Mouse (Mus musculus) liver, embryonic 13.5 days (tissue): ENCODE data around the gene March5. TPM values are rescaled to one million over a fixed set of nuclear protein-coding genes. Genes with fewer than 3 reads are reported as not detected.

Experiments
- ATAC-seq: fragments of 200-750 bp; cut with Nextera tagmentation; 2 replicates; pipeline ENCODE4 v1.8.0; 2017; ENCODE audit warnings: low read depth, mild to moderate bottlenecking, moderate number of reproducible peaks, moderate library complexity
- DNase-seq: peaks from one replicate; pipeline ENCODE4 v3.0.0; 2022
- H3K27ac ChIP-seq: fragments of 300-500 bp; sonication (generic); 2 replicates; pipeline ENCODE4 v1.5.1; 2015; ENCODE audit warnings: moderate library complexity, mild to moderate bottlenecking, inconsistent platforms
- H3K27me3 ChIP-seq: fragments of 300-500 bp; sonication (generic); 2 replicates; pipeline ENCODE4 v1.6.1; 2015; ENCODE audit warnings: mild to moderate bottlenecking, inconsistent platforms
- H3K36me3 ChIP-seq: fragments of 300-500 bp; sonication (generic); 2 replicates; pipeline ENCODE4 v1.6.1; 2015; ENCODE audit warnings: mild to moderate bottlenecking, inconsistent platforms
- H3K4me1 ChIP-seq: fragments of 300-500 bp; sonication (generic); replicated peaks from 2 replicates; pipeline ENCODE4 v1.6.1; 2015; ENCODE audit warnings: inconsistent platforms
- H3K4me2 ChIP-seq: fragments of 300-500 bp; sonication (generic); 2 replicates; pipeline ENCODE4 v1.6.1; 2015; ENCODE audit warnings: inconsistent platforms, mild to moderate bottlenecking, moderate library complexity
- H3K4me3 ChIP-seq: fragments of 300-500 bp; sonication (generic); replicated peaks from 2 replicates; pipeline ENCODE4 v1.5.1; 2015; ENCODE audit warnings: mild to moderate bottlenecking, inconsistent platforms
- H3K9ac ChIP-seq: fragments of 300-500 bp; sonication (generic); 2 replicates; pipeline ENCODE4 v1.6.1; 2015; ENCODE audit warnings: mild to moderate bottlenecking, inconsistent platforms
- H3K9me3 ChIP-seq: fragments of 300-500 bp; sonication (generic); replicated peaks from 2 replicates; pipeline ENCODE4 v1.6.1; 2016; ENCODE audit warnings: inconsistent platforms
- WGBS: fragments of 180-500 bp; shearing (Covaris S2); methylation state at CpG from one replicate; pipeline ENCODE4 v1.1.7; 2015; ENCODE audit not compliant: insufficient replicate concordance; 5-methylcytosine and 5-hydroxymethylcytosine counted together
- polyA plus RNA-seq: library from polyadenylated mRNA; unstranded; fragments of >200 nt; fragmentation: Nextera tagmentation; extraction: Ambion mirVana; gene quantifications from 2 replicates; pipeline ENCODE4 v1.2.1, GENCODE M21; 2015

Gene March5
- 147 and 159 TPM in 2 replicates for polyA plus RNA-seq

DNA sequence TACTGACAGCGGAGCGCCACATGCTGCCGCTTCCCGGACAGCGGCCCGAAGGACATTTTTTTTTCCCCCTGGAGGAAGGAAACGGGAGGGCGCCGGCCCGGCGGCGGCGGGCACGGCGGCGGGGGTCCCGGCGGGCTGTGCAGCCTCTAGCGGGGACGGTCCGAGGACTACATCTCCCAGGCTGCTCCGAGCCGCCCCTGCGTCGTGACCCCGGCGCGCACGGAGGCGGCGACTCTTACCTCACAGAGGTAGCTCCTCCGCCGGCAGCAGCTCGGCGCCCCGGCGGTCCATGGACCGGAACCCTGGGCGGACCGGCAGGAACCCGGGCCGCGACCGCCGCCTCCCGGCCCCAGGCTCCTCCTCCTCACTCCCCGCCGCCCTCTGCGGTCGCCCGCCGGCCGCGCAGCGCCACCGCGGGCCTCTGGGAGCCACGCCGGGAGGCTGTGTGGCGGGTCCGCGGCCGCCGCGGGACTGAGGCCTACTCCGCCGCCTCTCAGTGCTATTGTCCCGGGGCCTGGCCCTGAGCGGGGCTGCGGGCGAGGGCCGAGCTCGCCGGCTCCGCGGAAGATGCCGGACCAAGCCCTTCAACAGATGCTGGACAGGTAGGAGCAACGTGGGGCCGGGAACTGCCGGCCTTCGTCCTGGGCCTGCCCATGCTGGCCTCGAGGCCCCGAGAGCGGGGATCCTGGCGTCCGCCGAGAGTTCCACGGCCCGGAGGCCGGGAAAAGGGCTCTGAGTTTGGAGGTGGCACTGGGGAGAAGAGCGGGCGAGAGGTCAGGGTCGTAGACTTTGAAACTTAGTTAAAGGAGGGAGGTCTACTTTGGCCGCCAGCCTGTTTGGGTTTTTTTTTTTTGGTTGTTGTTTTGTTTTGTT is at the start of gene March5:
TSS of gene March5 (plus strand) at position 241 of the 873 bp plus-strand sequence.
- Histone ChIP-seq H3K27me3 (no peaks in the 10 kb centered on the region), H3K4me3 (peak within 1 kb of the TSS; percentile 98), H3K4me1 (peaks cover 69% of the 10 kb centered on the region), H3K9ac (peak within 1 kb of the TSS; percentile 100), H3K9me3 (no peaks in the 10 kb centered on the region), H3K4me2 (peak within 1 kb of the TSS; percentile 83), H3K36me3 (peaks cover 26% of the 10 kb centered on the region), H3K27ac (peak within 1 kb of the TSS; percentile 98)
- ATAC-seq (peak; percentile 92), DNase-seq (peak; percentile 81)
- WGBS: under 1% methylated on average over 80 of the region's 94 CpGs

- ATAC-seq: no peak
- Histone ChIP-seq H3K9ac (no peak overlapping the region), H3K27me3 (peaks cover 60% of the 10 kb centered on the region), H3K9me3 (no peaks in the 10 kb centered on the region), H3K27ac (no peak overlapping the region), H3K4me2 (0 out of 2 replicates have a peak overlapping the region, but pooled peaks have one; percentile 2), H3K4me3 (no peak overlapping the region), H3K4me1 (peaks cover 37% of the 10 kb centered on the region), H3K36me3 (peaks cover 10% of the 10 kb centered on the region)
- no peak for DNase-seq
- 46% methylated on average over 1 of the region's 1 CpGs for WGBS
Measured at GRCm38 (mm10) chr19:37172096-37172495, 35.2 kb upstream of the March5 start.

DNA sequence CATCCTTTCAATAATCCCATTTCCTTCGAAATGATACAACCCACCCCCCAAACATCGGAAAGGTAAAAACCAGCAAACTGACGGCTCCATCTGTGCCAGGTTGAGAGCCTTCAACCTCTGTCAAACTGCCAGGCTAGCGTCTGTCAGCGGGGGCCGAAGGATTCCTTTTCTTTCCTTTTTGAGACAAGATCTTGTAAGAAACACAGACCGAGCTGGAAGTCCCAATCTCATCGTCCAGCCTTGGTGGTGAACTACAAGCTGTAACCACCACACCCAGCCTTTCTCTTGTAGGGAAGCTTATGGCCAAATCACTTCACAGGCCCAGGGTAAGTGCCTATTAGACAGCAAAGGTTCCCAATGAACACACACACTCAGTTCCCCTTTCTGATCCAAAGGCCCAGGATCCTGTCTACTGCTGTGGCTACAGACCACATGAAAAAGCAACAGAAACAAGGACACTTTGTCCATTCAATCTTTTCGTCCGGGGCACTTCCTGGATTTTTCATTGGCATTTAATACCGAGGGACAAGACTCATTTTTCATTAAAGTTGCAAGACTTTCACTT is 34.7 kb upstream of the March5 start:
- peaks cover 38% of the 10 kb centered on the region for H3K4me1 ChIP-seq
- no peak for DNase-seq
- 0 out of 2 replicates have a peak overlapping the region, but pooled peaks have one; percentile 2 for H3K4me2 ChIP-seq
- ATAC-seq: no peak
- H3K36me3 ChIP-seq: peaks cover 10% of the 10 kb centered on the region
- H3K4me3 ChIP-seq: no peak overlapping the region; the same call in 1 of the 2 replicates
- H3K9ac ChIP-seq: no peak overlapping the region
- H3K27me3 ChIP-seq: peaks cover 62% of the 10 kb centered on the region
- H3K27ac ChIP-seq: no peak overlapping the region
- H3K9me3 ChIP-seq: no peaks in the 10 kb centered on the region
- 69% methylated on average over 11 of the region's 11 CpGs for WGBS

GRCm38 (mm10) chr19:37173331-37174115 is 33.8 kb upstream of the March5 start:
- H3K4me2 ChIP-seq: peak overlapping the region; percentile 97
- H3K4me1 ChIP-seq: peaks cover 45% of the 10 kb centered on the region
- no peaks in the 10 kb centered on the region for H3K9me3 ChIP-seq
- H3K4me3 ChIP-seq: peak overlapping the region; percentile 72
- no peak for ATAC-seq
- WGBS: 41% methylated on average over 20 of the region's 20 CpGs
- peak overlapping the region; percentile 73 for H3K9ac ChIP-seq
- H3K36me3 ChIP-seq: peaks cover 10% of the 10 kb centered on the region
- DNase-seq: no peak
- peaks cover 62% of the 10 kb centered on the region for H3K27me3 ChIP-seq
- no peak overlapping the region for H3K27ac ChIP-seq

DNA sequence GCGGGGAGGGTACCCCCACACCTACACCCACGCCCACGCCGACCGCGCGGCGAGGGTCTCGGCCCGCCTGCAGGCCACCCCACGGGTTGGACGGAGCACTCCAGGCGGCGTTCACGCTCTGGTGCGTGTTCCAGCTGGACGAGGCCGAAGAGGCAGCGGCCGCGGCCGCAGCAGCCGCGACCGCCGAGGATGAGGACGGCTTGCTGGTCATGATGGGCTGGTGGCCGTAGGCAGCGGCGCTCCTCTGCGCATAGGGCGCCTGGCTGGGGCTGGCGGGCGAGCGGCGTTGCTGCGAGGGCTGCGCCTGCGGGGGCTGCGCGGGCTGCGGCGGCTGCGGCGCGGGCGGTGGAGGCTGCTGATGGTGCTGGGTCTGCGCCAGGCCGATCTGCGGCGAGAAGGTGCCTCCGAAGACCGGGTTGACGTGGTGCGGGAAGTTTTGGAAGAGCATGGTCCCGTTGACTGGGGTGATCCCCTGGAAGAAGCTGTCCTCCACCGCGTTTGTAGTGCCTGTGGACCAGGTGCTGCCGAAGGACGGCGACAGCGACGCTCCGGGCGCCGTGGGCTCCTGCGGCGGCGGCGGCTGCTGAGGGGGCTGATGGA is 33.1 kb upstream of the March5 start:
- Histone ChIP-seq H3K36me3 (peaks cover 10% of the 10 kb centered on the region), H3K27ac (peak overlapping the region; percentile 8; the same call in 1 of the 2 replicates), H3K9me3 (no peaks in the 10 kb centered on the region), H3K4me2 (peak overlapping the region; percentile 97), H3K4me1 (peaks cover 52% of the 10 kb centered on the region), H3K9ac (peak overlapping the region; percentile 73), H3K4me3 (peak overlapping the region; percentile 72), H3K27me3 (peaks cover 62% of the 10 kb centered on the region)
- DNase-seq: no peak
- under 1% methylated on average over 70 of the region's 70 CpGs for WGBS
- peak; percentile 12 for ATAC-seq

- DNase-seq: peak; percentile 32
- peak; percentile 28 for ATAC-seq
- peaks cover 54% of the 10 kb centered on the region for H3K4me1 ChIP-seq
- peaks cover 62% of the 10 kb centered on the region for H3K27me3 ChIP-seq
- peak overlapping the region; percentile 97 for H3K4me2 ChIP-seq
- peak overlapping the region; percentile 8; the same call in 1 of the 2 replicates for H3K27ac ChIP-seq
- H3K9ac ChIP-seq: peak overlapping the region; percentile 73
- H3K36me3 ChIP-seq: peaks cover 10% of the 10 kb centered on the region
- under 1% methylated on average over 36 of the region's 36 CpGs for WGBS
- H3K4me3 ChIP-seq: peak overlapping the region; percentile 72
- no peaks in the 10 kb centered on the region for H3K9me3 ChIP-seq
Measured at GRCm38 (mm10) chr19:37174716-37175435, 32.5 kb upstream of the March5 start.

DNA sequence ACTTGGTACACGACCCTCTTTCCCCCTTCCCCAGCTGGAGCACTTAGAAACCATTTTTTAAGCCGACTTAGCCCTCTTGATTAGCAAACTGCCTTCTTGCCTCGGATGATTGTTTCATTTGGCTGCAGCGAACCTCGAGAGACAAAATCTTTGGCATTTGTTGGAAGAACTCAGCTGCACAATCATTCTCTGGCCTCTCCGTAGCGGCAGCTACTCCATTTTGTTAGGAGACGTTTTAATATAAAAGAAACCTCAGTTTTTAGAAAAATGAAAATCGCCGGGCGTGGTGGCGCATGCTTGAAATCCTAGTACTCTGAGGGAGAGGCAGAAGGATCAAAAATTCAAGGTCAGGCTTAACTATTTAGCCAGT is 31.9 kb upstream of the March5 start:
- Histone ChIP-seq H3K4me2 (peak overlapping the region; percentile 97), H3K9ac (peak overlapping the region; percentile 73), H3K27ac (no peak overlapping the region; the same call in 1 of the 2 replicates), H3K27me3 (peaks cover 62% of the 10 kb centered on the region), H3K4me3 (peak overlapping the region; percentile 72), H3K9me3 (no peaks in the 10 kb centered on the region), H3K4me1 (peaks cover 58% of the 10 kb centered on the region), H3K36me3 (peaks cover 10% of the 10 kb centered on the region)
- DNase-seq (no peak), ATAC-seq (no peak)
- WGBS: 2% methylated on average over 12 of the region's 12 CpGs

- Histone ChIP-seq H3K9me3 (no peaks in the 10 kb centered on the region), H3K36me3 (peaks cover 10% of the 10 kb centered on the region), H3K9ac (peak overlapping the region; percentile 73), H3K4me2 (peak overlapping the region; percentile 97), H3K27me3 (peaks cover 58% of the 10 kb centered on the region), H3K27ac (no peak overlapping the region), H3K4me1 (peaks cover 63% of the 10 kb centered on the region), H3K4me3 (peak overlapping the region; percentile 72)
- ATAC-seq (no peak), DNase-seq (no peak)
- WGBS: 8% methylated on average over 6 of the region's 6 CpGs
Measured at GRCm38 (mm10) chr19:37175919-37176318, 31.4 kb upstream of the March5 start.

DNA sequence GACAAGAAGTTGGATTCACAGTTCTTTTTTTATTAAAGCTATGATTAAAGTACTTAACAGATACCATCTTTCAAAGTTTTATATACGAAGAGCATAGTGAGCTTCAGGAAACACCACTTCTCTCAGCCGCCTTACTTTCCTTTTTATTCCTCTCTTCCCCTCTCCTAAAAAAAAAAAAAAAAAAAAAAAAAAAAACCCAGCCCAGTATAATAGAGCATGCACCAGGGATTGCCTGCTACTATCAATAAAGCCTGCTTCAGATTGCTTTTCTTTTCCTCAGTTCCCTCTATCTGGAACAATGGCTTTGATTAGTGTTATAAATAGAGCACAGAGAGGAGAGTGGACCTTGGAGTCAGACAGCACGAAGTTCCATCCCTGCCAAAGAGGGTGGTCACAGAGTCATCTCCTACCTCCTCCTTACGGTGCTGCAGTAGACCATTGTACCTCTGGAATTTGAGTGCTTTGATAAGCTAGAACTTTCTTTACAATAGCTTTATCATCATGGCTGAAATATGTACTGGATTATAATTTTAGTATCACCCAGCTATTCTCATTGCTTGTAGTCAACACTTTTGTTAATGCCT is 30.4 kb upstream of the March5 start:
- no peaks in the 10 kb centered on the region for H3K9me3 ChIP-seq
- ATAC-seq: no peak
- no peak overlapping the region for H3K27ac ChIP-seq
- H3K36me3 ChIP-seq: peaks cover 10% of the 10 kb centered on the region
- peaks cover 52% of the 10 kb centered on the region for H3K27me3 ChIP-seq
- peaks cover 72% of the 10 kb centered on the region for H3K4me1 ChIP-seq
- no peak for DNase-seq
- no peak overlapping the region for H3K9ac ChIP-seq
- 41% methylated on average over 4 of the region's 4 CpGs for WGBS
- 0 out of 2 replicates have a peak overlapping the region, but pooled peaks have one; percentile 15 for H3K4me2 ChIP-seq
- H3K4me3 ChIP-seq: peak overlapping the region; percentile 7; the same call in 1 of the 2 replicates
